Mouse (Mus musculus) hindbrain, embryonic 14.5 days (tissue): Measurements from ENCODE around the gene Odf3. TPM values are rescaled to one million over a fixed set of nuclear protein-coding genes. Genes with fewer than 3 reads are reported as not detected.

Source experiments
- ATAC-seq: fragments of 200-750 bp; cut with Nextera tagmentation; 2 replicates; pipeline ENCODE4 v1.8.0; 2017; ENCODE audit warnings: moderate number of reproducible peaks, mild to moderate bottlenecking, moderate TSS enrichment, moderate library complexity; ENCODE audit not compliant: low FRiP score
- DNase-seq: peaks from one replicate; pipeline ENCODE4 v3.0.0-alpha.2; 2015; ENCODE audit warnings: low spot score
- H3K27ac ChIP-seq: fragments of 300-500 bp; sonication (generic); 2 replicates; pipeline ENCODE4 v1.5.1; 2014; ENCODE audit warnings: mild to moderate bottlenecking, moderate library complexity
- H3K27me3 ChIP-seq: fragments of 300-500 bp; sonication (generic); 2 replicates; pipeline ENCODE4 v1.6.1; 2014; ENCODE audit warnings: mild to moderate bottlenecking, low read length, mixed read lengths; ENCODE audit not compliant: control insufficient read depth, insufficient read depth
- H3K36me3 ChIP-seq: fragments of 300-500 bp; sonication (generic); replicated peaks from 2 replicates; pipeline ENCODE4 v1.6.1; 2014; ENCODE audit not compliant: control insufficient read depth, insufficient read depth
- H3K4me1 ChIP-seq: fragments of 300-500 bp; sonication (generic); replicated peaks from 2 replicates; pipeline ENCODE4 v1.6.1; 2014; ENCODE audit warnings: antibody characterized with exemption, low read length, mixed read lengths; ENCODE audit not compliant: control insufficient read depth, insufficient read depth
- H3K4me2 ChIP-seq: fragments of 300-500 bp; sonication (generic); replicated peaks from 2 replicates; pipeline ENCODE4 v1.6.1; 2014; ENCODE audit warnings: mild to moderate bottlenecking, moderate library complexity
- H3K4me3 ChIP-seq: fragments of 300-500 bp; sonication (generic); replicated peaks from 2 replicates; pipeline ENCODE4 v1.5.1; 2014; ENCODE audit warnings: mild to moderate bottlenecking, low read length
- H3K9ac ChIP-seq: fragments of 300-500 bp; sonication (generic); 2 replicates; pipeline ENCODE4 v1.6.1; 2014
- H3K9me3 ChIP-seq: fragments of 300-500 bp; sonication (generic); 2 replicates; pipeline ENCODE4 v1.6.1; 2016; ENCODE audit warnings: low read length; ENCODE audit not compliant: control insufficient read depth
- WGBS: fragments of 180-500 bp; shearing (Covaris S2); extraction: QIAGEN DNeasy Blood & Tissue Kit; methylation state at CpG from one replicate; pipeline ENCODE4 v1.1.7; 2014; 5-methylcytosine and 5-hydroxymethylcytosine counted together
- polyA plus RNA-seq: library from polyadenylated mRNA; unstranded; fragments of >200 nt; fragmentation: Nextera tagmentation; extraction: Ambion mirVana; gene quantifications from 2 replicates; pipeline ENCODE4 v1.2.1, GENCODE M21; 2014

The Odf3 gene
- polyA plus RNA-seq, 1 experiment from 2014 or later = not detected

- Histone ChIP-seq H3K9me3 (no peaks in the 10 kb centered on the region), H3K4me3 (peak within 1 kb of the TSS; percentile 75), H3K36me3 (peaks cover 7% of the 10 kb centered on the region; the same call in 1 of the 2 replicates), H3K4me2 (peak within 1 kb of the TSS; percentile 63), H3K9ac (peak within 1 kb of the TSS; percentile 87), H3K27me3 (no peaks in the 10 kb centered on the region), H3K27ac (peak within 1 kb of the TSS; percentile 95), H3K4me1 (peaks cover 17% of the 10 kb centered on the region; the same call in 1 of the 2 replicates)
- WGBS = 2% methylated on average over 21 of the region's 21 CpGs
- DNase-seq (peak; percentile 84), ATAC-seq (peak; percentile 93)
Measured at GRCm38 (mm10) chr7:140821653-140822329, 25.8 kb upstream of the Odf3 start, which contains the start of gene Zfp941. Zfp941 (minus strand) TSS chr7:140822178.

- Histone ChIP-seq H3K4me3 (no peak overlapping the region), H3K9ac (no peak overlapping the region), H3K9me3 (no peaks in the 10 kb centered on the region), H3K4me1 (peaks cover 14% of the 10 kb centered on the region; the same call in 1 of the 2 replicates), H3K4me2 (no peak overlapping the region), H3K27me3 (no peaks in the 10 kb centered on the region), H3K27ac (no peak overlapping the region), H3K36me3 (peaks cover 7% of the 10 kb centered on the region; the same call in 1 of the 2 replicates)
- no peak for DNase-seq
- 94% methylated on average over 4 of the region's 4 CpGs for WGBS
- ATAC-seq = no peak
Measured at GRCm38 (mm10) chr7:140822731-140823130, 24.9 kb upstream of the Odf3 start.

- Histone ChIP-seq H3K9ac (no peak overlapping the region), H3K36me3 (no peaks in the 10 kb centered on the region), H3K27me3 (no peaks in the 10 kb centered on the region), H3K4me2 (no peak overlapping the region; the same call in 1 of the 2 replicates), H3K4me1 (no peaks in the 10 kb centered on the region), H3K9me3 (no peaks in the 10 kb centered on the region), H3K4me3 (no peak overlapping the region), H3K27ac (no peak overlapping the region)
- 39% methylated on average over 8 of the region's 8 CpGs for WGBS
- DNase-seq (peak; percentile 74), ATAC-seq (peak; percentile 34; the same call in 1 of the 2 replicates)
Measured at GRCm38 (mm10) chr7:140828171-140828881, 19.3 kb upstream of the Odf3 start.

DNA sequence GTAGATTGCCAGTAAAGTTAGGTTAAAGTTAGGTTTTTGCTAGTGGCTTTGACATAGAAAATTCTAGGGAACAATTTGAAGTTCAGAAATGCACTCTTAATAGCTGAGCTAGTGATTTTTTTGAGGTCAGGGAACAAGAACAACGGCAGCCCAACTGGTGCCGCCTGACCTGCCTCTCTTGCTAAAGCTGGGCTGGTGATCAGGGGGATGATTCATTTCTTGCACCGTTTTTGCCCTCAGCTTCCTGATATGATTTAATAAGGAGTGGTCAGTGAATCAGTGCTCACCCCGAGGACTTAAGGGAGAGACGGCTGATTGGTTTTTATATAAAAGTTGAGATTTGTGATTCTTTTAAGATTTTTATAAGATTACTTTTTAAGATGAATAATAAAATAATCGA lies 16.2 kb upstream of the Odf3 start:
- H3K4me1 ChIP-seq = no peaks in the 10 kb centered on the region
- no peak overlapping the region for H3K9ac ChIP-seq
- no peak overlapping the region for H3K4me3 ChIP-seq
- no peaks in the 10 kb centered on the region for H3K9me3 ChIP-seq
- ATAC-seq = no peak
- no peak for DNase-seq
- WGBS = 64% methylated on average over 6 of the region's 6 CpGs
- H3K27me3 ChIP-seq = no peaks in the 10 kb centered on the region
- H3K4me2 ChIP-seq = no peak overlapping the region
- no peaks in the 10 kb centered on the region for H3K36me3 ChIP-seq
- H3K27ac ChIP-seq = no peak overlapping the region

- H3K36me3 ChIP-seq = no peaks in the 10 kb centered on the region
- WGBS = 81% methylated on average over 4 of the region's 4 CpGs
- H3K4me1 ChIP-seq = no peaks in the 10 kb centered on the region
- H3K4me2 ChIP-seq = no peak overlapping the region
- no peak overlapping the region for H3K27ac ChIP-seq
- H3K4me3 ChIP-seq = no peak overlapping the region
- DNase-seq = no peak
- H3K9ac ChIP-seq = no peak overlapping the region
- no peaks in the 10 kb centered on the region for H3K9me3 ChIP-seq
- ATAC-seq = no peak
- no peaks in the 10 kb centered on the region for H3K27me3 ChIP-seq
Measured at GRCm38 (mm10) chr7:140833341-140833740, 14.3 kb upstream of the Odf3 start.

DNA sequence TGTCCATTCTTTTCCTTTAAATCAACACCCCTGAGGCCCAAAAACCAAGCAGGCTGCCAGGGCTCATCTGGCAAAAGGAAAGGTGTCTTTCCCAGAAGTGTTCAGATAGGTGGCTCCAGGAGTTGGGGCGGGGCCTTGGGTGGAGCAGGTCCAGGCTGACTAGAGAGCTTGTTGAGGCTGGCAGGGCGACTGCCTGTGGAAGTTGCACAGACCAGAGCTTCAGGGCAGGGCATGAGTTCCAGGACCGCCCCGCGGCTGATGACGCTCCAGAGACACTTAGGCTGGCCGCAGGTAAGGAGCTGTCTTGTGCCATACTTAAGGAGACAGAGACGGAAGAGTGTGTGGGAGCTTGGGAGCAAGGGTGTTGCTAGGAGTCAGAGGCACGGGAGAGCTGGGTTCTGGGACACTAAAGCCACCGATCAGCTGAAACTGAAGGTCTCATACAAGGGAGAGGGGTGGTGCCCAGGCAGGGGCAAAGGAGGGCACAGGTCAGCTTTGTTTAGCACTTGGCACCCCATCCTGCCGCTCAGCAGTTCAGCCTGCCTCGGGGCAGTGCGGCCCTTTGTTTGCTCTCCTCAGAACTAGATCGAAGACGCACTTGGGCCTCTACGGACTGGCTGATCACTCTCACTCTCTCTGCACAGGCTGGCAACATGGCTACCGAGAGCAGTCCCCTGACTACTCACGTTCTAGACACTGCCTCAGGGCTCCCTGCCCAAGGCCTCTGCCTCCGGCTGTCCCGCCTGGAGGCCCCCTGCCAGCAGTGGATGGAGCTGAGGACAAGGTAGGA lies 12.4 kb upstream of the Odf3 start, which contains the start of gene Urah:
TSS of gene Urah (plus strand) at position 51 of the 790 bp plus-strand sequence.
- H3K36me3 ChIP-seq = no peaks in the 10 kb centered on the region
- WGBS = 58% methylated on average over 20 of the region's 20 CpGs
- ATAC-seq = no peak

GRCm38 (mm10) chr7:140835758-140836087 lies 11.9 kb upstream of the Odf3 start:
- Histone ChIP-seq H3K27ac (no peak overlapping the region), H3K9me3 (no peaks in the 10 kb centered on the region), H3K9ac (no peak overlapping the region), H3K36me3 (no peaks in the 10 kb centered on the region), H3K27me3 (0 out of 2 replicates have a peak, but pooled peaks cover 1% of the 10 kb centered on the region), H3K4me2 (no peak overlapping the region), H3K4me1 (no peaks in the 10 kb centered on the region), H3K4me3 (no peak overlapping the region)
- WGBS = 83% methylated on average over 2 of the region's 2 CpGs
- DNase-seq (no peak), ATAC-seq (no peak)

More for the DNA sequence above, 12.4 kb upstream of the Odf3 start, which contains the start of gene Urah:
- no peak within 1 kb of the TSS for H3K4me2 ChIP-seq
- no peak within 1 kb of the TSS for H3K27ac ChIP-seq
- H3K27me3 ChIP-seq = no peaks in the 10 kb centered on the region
- no peak for DNase-seq
- H3K9me3 ChIP-seq = no peaks in the 10 kb centered on the region
- H3K4me1 ChIP-seq = no peaks in the 10 kb centered on the region
- H3K4me3 ChIP-seq = no peak within 1 kb of the TSS
- H3K9ac ChIP-seq = no peak within 1 kb of the TSS

- 89% methylated on average over 9 of the region's 9 CpGs for WGBS
- Histone ChIP-seq H3K4me3 (no peak overlapping the region), H3K4me1 (no peaks in the 10 kb centered on the region), H3K4me2 (no peak overlapping the region), H3K27me3 (peaks cover 9% of the 10 kb centered on the region; the same call in 1 of the 2 replicates), H3K9me3 (no peaks in the 10 kb centered on the region), H3K9ac (no peak overlapping the region), H3K36me3 (no peaks in the 10 kb centered on the region), H3K27ac (no peak overlapping the region)
- no peak for DNase-seq
- ATAC-seq = no peak
Measured at GRCm38 (mm10) chr7:140836243-140837115, 11.1 kb upstream of the Odf3 start.
